Mouse (Mus musculus): ENCODE results near the gene Pex11a. TPM values are rescaled to one million over a fixed set of nuclear protein-coding genes. Genes with fewer than 3 reads are reported as not detected.
"Not testable (repeated sequence)": the region's sequence is repeated elsewhere in the genome, so short reads cannot be mapped to it uniquely, and the experiment has no call there.

The Pex11a gene
- 6.6 and 11.3 TPM in 2 replicates for polyA plus RNA-seq (2016; fragmentation: Nextera tagmentation; extraction: Ambion mirVana)

DNA sequence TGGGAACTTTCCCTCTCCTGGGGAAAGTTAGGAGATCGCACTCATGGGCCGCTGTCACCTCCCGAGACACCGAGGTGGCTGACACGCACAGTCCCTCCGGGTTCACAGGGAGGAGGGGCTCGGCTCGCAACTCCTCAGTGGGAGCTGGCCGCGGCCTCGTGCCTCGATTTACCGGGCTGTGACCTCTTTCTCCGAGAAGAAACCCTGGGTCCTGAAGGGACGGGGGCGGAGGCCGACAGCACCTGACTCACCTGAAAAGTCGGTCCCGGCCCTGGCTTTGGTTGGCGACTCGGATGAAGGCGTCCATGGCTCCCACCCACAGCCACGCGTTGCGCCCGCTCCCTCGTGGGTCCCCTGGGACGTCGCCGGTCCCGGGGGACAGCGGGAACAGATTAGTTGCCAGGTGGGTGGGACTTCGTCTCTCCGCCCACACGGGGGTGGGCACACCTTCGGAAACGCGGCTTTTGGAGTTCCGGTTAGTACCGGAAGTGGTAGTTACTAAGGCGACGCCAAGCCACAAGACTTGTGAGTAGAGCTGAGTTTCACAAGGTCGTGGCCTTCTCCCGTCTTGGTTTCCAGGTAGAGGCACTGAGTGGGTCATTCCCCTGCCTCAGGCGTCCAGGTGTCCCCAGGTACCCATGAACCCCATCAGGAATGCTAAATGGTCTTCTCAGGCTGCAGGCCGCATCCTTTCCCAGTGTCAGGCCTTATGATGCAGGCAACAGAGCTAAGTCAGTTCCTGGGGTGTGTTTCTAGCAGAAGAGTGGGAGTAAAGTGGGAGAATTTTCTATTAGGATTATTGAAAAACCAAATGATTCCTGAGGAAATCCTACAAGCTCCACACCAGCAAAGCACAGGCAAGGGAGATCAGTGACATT, at the start of gene Pex11a, which contains the start of gene Wdr93:
Pex11a (minus strand) TSS at position 473 of the 878 bp plus-strand sequence.
Wdr93 (plus strand) TSS at position 505 of the 878 bp plus-strand sequence.
- H3K36me3 ChIP-seq: peaks cover under 1% of the 10 kb centered on the region; the same call in 1 of the 2 replicates
- peaks cover 15% of the 10 kb centered on the region for H3K4me1 ChIP-seq
- DNase-seq (ENCODE audit: low spot score): peak; percentile 87
- H3K27me3 ChIP-seq (ENCODE audit: low read depth, poor library complexity, severe bottlenecking): no peaks in the 10 kb centered on the region
- WGBS: 3% methylated on average over 46 of the region's 46 CpGs
- H3K4me3 ChIP-seq: peak within 1 kb of the TSS; percentile 88
- peak within 1 kb of the TSS; percentile 78 for H3K27ac ChIP-seq
- H3K9me3 ChIP-seq (replicated peaks): no peaks in the 10 kb centered on the region

- H3K27me3 ChIP-seq (ENCODE audit: low read depth, poor library complexity, severe bottlenecking): peaks cover 81% of the 10 kb centered on the region
- H3K36me3 ChIP-seq; H3K9me3 ChIP-seq (replicated peaks); DNase-seq (ENCODE audit: low spot score); H3K27ac ChIP-seq; H3K4me3 ChIP-seq: not testable (repeated sequence)
- 15% methylated on average over 2 of the region's 2 CpGs for WGBS
- peaks cover 27% of the 10 kb centered on the region for H3K4me1 ChIP-seq
These were observed 46.9 kb upstream of the Pex11a start for GRCm38 (mm10) chr7:79789812-79790211.

GRCm38 (mm10) chr7:79786295-79786694, 43.4 kb upstream of the Pex11a start:
- peaks cover 17% of the 10 kb centered on the region for H3K4me1 ChIP-seq
- peaks cover 46% of the 10 kb centered on the region for H3K27me3 ChIP-seq (ENCODE audit: low read depth, poor library complexity, severe bottlenecking)
- WGBS: 23% methylated on average over 6 of the region's 6 CpGs
- H3K4me3 ChIP-seq: no peak overlapping the region
- H3K27ac ChIP-seq: no peak overlapping the region
- no peaks in the 10 kb centered on the region for H3K36me3 ChIP-seq
- H3K9me3 ChIP-seq (replicated peaks): no peaks in the 10 kb centered on the region
- peak; percentile 63 for DNase-seq (ENCODE audit: low spot score)

- Histone ChIP-seq H3K27ac (no peak overlapping the region), H3K9me3 (replicated peaks) (no peaks in the 10 kb centered on the region), H3K27me3 (ENCODE audit: low read depth, poor library complexity, severe bottlenecking) (peaks cover 12% of the 10 kb centered on the region), H3K4me1 (peaks cover 11% of the 10 kb centered on the region), H3K36me3 (no peaks in the 10 kb centered on the region), H3K4me3 (no peak overlapping the region)
- no peak for DNase-seq (ENCODE audit: low spot score)
- WGBS: 85% methylated on average over 2 of the region's 2 CpGs
These were observed 39.6 kb upstream of the Pex11a start for GRCm38 (mm10) chr7:79782516-79782855.

DNA sequence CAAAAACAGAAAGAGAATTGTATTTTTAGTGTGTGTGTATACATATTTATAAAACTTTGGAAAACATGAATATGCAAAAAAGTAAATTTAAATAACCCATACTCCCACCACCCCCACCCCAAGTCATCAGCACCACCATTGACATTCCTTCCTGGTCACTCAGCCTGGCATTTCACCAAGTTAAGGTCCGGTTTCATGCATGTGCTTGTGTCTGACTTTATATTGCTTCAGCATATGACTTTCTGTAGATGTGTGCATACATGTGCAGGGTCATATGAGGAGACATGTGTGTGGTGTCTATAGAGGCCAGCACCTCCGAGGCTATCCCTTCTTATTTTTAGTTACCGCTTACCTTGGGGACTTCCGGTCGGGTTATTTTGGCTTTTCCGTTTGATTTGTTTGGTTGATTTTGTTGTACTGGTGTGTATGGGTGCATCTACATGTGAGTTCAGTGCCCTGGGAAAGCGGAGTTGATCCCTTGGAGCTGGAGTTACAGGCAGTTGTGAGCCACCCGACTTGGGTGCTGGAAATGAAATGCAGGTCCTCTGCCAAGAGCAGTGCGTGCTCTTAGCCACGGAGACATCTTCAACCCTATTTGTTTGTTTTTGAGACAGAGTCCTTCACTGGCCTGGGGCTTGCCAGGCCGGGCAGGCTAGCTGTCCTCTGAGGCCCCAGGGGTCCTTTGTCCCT, 39.0 kb upstream of the Pex11a start:
- no peak for DNase-seq (ENCODE audit: low spot score)
- WGBS: 85% methylated on average over 11 of the region's 11 CpGs
- no peak overlapping the region for H3K27ac ChIP-seq
- peaks cover 7% of the 10 kb centered on the region for H3K27me3 ChIP-seq (ENCODE audit: low read depth, poor library complexity, severe bottlenecking)
- peaks cover 11% of the 10 kb centered on the region for H3K4me1 ChIP-seq
- no peak overlapping the region for H3K4me3 ChIP-seq
- no peaks in the 10 kb centered on the region for H3K9me3 ChIP-seq (replicated peaks)
- H3K36me3 ChIP-seq: no peaks in the 10 kb centered on the region

DNA sequence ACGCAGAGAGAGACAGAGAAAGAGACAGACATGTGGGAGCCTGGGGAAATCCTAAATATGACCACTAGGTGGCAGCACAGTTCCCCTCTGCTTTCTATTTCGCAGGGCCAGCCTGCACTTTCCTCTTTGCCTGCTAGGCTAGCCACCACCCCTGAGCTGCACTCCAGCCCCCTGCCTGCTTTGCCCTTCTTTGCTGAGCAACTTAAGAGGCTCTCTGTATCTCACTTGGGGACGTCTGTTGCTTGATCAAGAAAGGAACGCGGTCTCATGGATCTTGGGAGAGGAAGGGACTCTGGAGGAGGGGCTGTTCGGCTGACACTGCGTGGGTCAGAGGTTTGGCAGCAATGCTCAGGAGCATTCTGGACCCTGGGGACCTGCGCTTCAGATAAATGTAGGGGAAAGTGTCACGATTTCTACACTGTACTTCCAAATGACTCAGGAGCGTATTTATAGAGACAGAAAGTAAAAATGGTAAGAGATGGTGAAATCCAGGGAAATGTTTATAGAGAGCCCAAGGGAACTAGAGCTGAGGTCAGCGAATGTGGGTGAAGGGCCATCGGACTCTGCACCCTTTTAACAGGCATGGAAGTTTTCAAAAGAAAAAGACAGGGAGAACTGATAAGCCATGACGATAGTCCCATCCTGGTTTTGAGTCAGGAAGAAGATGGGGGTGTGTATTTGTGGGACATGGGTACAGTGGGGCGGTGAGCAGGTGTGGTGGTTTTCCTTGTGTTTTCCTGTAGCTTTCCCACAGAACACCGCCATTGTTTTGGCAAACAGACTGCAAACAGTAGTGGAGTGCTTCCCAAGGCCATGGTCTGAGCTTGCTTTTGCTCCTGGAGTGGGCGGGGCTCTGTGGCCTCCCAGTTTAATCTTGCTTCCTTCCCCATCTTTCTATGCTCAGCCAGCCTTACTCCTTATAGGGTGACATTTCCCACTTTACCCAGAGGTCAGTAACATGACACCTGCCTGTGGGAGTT, 38.0 kb upstream of the Pex11a start:
- Histone ChIP-seq H3K4me3 (peak overlapping the region; percentile 35), H3K36me3 (no peaks in the 10 kb centered on the region), H3K27ac (no peak overlapping the region; the same call in 1 of the 2 replicates), H3K27me3 (ENCODE audit: low read depth, poor library complexity, severe bottlenecking) (no peaks in the 10 kb centered on the region), H3K4me1 (peaks cover 11% of the 10 kb centered on the region), H3K9me3 (replicated peaks) (no peaks in the 10 kb centered on the region)
- DNase-seq (ENCODE audit: low spot score): peak; percentile 82
- WGBS: 31% methylated on average over 16 of the region's 16 CpGs

DNA sequence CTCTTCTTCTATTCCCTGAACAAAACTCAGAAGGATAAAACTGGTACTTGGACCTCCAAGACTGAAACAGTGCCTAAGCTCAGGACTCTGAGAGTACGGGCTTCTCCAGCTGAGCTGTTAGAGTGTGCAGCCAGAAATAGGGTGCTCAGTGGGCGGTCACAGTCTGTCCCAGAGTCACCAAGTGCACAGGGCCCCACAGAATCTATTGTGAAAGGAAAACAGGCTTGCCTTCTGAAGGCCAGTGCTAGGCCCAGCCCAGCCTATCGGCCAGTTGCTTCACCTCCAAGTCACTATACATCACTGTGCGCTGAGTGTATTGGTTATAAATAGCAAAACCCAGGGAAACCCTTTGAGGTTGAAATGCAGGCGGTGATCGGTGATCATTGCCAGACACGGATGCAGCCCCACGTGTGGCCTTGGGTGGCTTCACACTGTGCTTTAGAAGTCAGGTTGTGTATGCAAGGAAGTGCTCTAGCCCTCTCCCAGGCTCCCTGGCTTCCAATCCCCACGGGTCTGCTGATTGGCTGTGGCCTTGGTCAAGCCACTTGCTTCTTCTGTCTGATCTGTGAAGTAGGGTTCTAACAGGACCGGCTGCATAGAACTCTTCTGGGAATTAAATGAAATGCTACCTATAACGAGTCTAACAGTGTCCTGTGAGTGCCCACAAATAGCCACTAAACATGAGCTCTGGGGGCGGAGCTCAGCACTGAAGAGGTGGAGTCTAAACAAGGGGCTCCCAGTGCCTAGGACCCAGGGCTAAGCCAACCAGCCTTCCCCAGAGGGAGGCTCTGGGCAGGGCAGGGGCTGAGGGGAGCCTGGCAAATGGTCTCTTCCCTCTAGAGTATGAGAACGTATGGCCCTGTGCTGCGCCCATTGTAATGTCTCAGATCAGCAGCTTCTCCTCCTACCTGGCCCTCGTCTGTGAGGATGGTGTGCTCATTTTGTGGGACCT, 28.9 kb upstream of the Pex11a start:
- H3K27ac ChIP-seq: no peak overlapping the region
- no peaks in the 10 kb centered on the region for H3K36me3 ChIP-seq
- DNase-seq (ENCODE audit: low spot score): no peak
- WGBS: 39% methylated on average over 15 of the region's 15 CpGs
- peaks cover 12% of the 10 kb centered on the region for H3K4me1 ChIP-seq
- H3K9me3 ChIP-seq (replicated peaks): no peaks in the 10 kb centered on the region
- no peaks in the 10 kb centered on the region for H3K27me3 ChIP-seq (ENCODE audit: low read depth, poor library complexity, severe bottlenecking)
- no peak overlapping the region for H3K4me3 ChIP-seq

- no peak overlapping the region for H3K4me3 ChIP-seq
- no peak for DNase-seq (ENCODE audit: low spot score)
- no peak overlapping the region for H3K27ac ChIP-seq
- no peaks in the 10 kb centered on the region for H3K9me3 ChIP-seq (replicated peaks)
- no peaks in the 10 kb centered on the region for H3K36me3 ChIP-seq
- no peaks in the 10 kb centered on the region for H3K27me3 ChIP-seq (ENCODE audit: low read depth, poor library complexity, severe bottlenecking)
- WGBS: 82% methylated on average over 3 of the region's 3 CpGs
- peaks cover 12% of the 10 kb centered on the region for H3K4me1 ChIP-seq
These were observed 26.7 kb upstream of the Pex11a start for GRCm38 (mm10) chr7:79769664-79770063.

GRCm38 (mm10) chr7:79765991-79766390, 23.1 kb upstream of the Pex11a start:
- Histone ChIP-seq H3K27ac (no peak overlapping the region), H3K4me1 (no peaks in the 10 kb centered on the region), H3K9me3 (replicated peaks) (no peaks in the 10 kb centered on the region), H3K36me3 (no peaks in the 10 kb centered on the region), H3K4me3 (no peak overlapping the region), H3K27me3 (ENCODE audit: low read depth, poor library complexity, severe bottlenecking) (no peaks in the 10 kb centered on the region)
- WGBS: 54% methylated on average over 1 of the region's 1 CpGs
- DNase-seq (ENCODE audit: low spot score): no peak

- Histone ChIP-seq H3K4me1 (no peaks in the 10 kb centered on the region), H3K36me3 (no peaks in the 10 kb centered on the region), H3K27ac (no peak overlapping the region), H3K27me3 (ENCODE audit: low read depth, poor library complexity, severe bottlenecking) (no peaks in the 10 kb centered on the region), H3K4me3 (no peak overlapping the region), H3K9me3 (replicated peaks) (no peaks in the 10 kb centered on the region)
- DNase-seq (ENCODE audit: low spot score): no peak
- WGBS: 85% methylated on average over 8 of the region's 8 CpGs
These were observed 19.2 kb upstream of the Pex11a start for GRCm38 (mm10) chr7:79762106-79762505.

DNA sequence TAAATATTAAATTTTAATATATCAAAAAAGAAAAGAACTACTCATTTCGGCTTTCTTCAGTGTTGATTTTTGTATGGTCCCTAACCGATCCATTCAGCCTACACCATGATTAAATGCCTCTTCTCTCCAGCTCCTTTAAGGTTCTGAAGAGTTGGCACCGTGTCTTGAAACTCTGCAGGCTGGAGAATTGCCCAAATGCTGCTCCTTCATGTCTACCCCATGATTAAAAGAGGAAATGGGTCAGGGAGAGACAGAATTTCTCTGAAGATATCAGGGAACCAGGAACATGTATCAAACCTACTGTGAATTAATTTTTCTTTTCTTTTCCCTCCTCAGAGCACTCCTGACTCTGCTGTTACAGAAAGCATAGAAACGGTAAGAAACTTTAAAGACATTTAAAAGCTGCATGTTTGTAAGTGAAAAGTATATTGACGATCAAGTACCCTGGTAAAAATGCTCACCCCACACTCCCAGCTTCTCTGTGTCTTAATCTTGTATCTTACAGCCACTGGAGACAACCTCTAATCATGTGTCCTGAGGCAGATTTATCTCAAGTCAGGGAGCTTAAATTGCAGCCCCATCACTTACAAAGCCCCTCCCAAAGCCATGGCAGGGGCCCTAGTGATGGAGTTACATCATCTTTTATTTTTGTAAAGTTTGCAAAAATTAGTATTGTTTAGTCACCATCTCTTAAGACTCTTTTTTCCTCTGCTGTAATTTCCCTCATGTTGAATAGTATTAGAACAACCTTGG, 18.4 kb upstream of the Pex11a start:
- Histone ChIP-seq H3K27ac (no peak overlapping the region), H3K4me3 (no peak overlapping the region), H3K27me3 (ENCODE audit: low read depth, poor library complexity, severe bottlenecking) (no peaks in the 10 kb centered on the region), H3K4me1 (no peaks in the 10 kb centered on the region), H3K9me3 (replicated peaks) (no peaks in the 10 kb centered on the region), H3K36me3 (no peaks in the 10 kb centered on the region)
- WGBS: 81% methylated on average over 5 of the region's 5 CpGs
- DNase-seq (ENCODE audit: low spot score): no peak
